Mouse (Mus musculus) adrenal gland, postnatal 36 days (tissue): ENCODE measurements at regions not wholly inside any gene's neighbourhood (a gene's known extent, or its start where the extent isn't known, plus 50 kb on each side); places are given as distances from the start of the nearest gene placed in this dataset.
A peak's percentile ranks its signal among the peaks of the same experiment; 100 is the strongest.

Source experiments
- DNase-seq, 2 experiments: peaks; one replicate each; pipeline ENCODE4 v3.0.0; 2021; ENCODE audit warnings: mixed read lengths in 1 of 2

GRCm38 (mm10) chr3:102386091-102386490 lies 83.6 kb upstream of the Ngf start:
- no peak for DNase-seq

- DNase-seq = no peak
Observed at GRCm38 (mm10) chr3:102384596-102384995, 85.1 kb upstream of the Ngf start.

GRCm38 (mm10) chr3:102383671-102384070 lies 86.0 kb upstream of the Ngf start:
- DNase-seq = peak in 1 of 2 experiments; percentile 5

- DNase-seq = no peak
Observed at GRCm38 (mm10) chr3:102381683-102382082, 88.0 kb upstream of the Ngf start.

GRCm38 (mm10) chr3:102374381-102375060 lies 95.2 kb upstream of the Ngf start:
- no peak for DNase-seq

- no peak for DNase-seq
Observed at GRCm38 (mm10) chr3:102372205-102372899, 97.4 kb upstream of the Ngf start.

GRCm38 (mm10) chr3:102366188-102366587 lies 103.5 kb upstream of the Ngf start:
- peak; percentile 56 to 70 for DNase-seq

GRCm38 (mm10) chr3:102364326-102364935 lies 105.3 kb upstream of the Ngf start:
- no peak for DNase-seq

GRCm38 (mm10) chr3:102360732-102361280 lies 108.9 kb upstream of the Ngf start:
- no peak for DNase-seq

GRCm38 (mm10) chr3:102358801-102359200 lies 110.9 kb upstream of the Ngf start:
- DNase-seq = no peak

- DNase-seq = no peak
Observed at GRCm38 (mm10) chr3:102357062-102357610, 112.6 kb upstream of the Ngf start.

GRCm38 (mm10) chr3:102355352-102355751 lies 114.4 kb upstream of the Ngf start:
- DNase-seq = no peak

GRCm38 (mm10) chr3:102354771-102355170 lies 114.9 kb upstream of the Ngf start:
- no peak for DNase-seq

GRCm38 (mm10) chr3:102353277-102353900 lies 116.3 kb upstream of the Ngf start:
- DNase-seq = no peak

- DNase-seq = no peak
Observed at GRCm38 (mm10) chr3:102346077-102346476, 123.6 kb upstream of the Ngf start.

- peak in 1 of 2 experiments; percentile 12 for DNase-seq
Observed at GRCm38 (mm10) chr3:102345291-102345690, 124.4 kb upstream of the Ngf start.

GRCm38 (mm10) chr3:102340731-102341130 lies 129.0 kb upstream of the Ngf start:
- DNase-seq = no peak

GRCm38 (mm10) chr3:102337881-102338280 lies 131.8 kb upstream of the Ngf start:
- DNase-seq = peak in 1 of 2 experiments; percentile 20

- no peak for DNase-seq
Observed at GRCm38 (mm10) chr3:102336184-102336583, 131.7 kb upstream of the Vangl1 start.

GRCm38 (mm10) chr3:102335146-102335545 lies 130.7 kb upstream of the Vangl1 start:
- DNase-seq = peak; percentile 47 to 60

- no peak for DNase-seq
Observed at GRCm38 (mm10) chr3:102332221-102332620, 127.7 kb upstream of the Vangl1 start.

GRCm38 (mm10) chr3:102319331-102319730 lies 114.8 kb upstream of the Vangl1 start:
- DNase-seq = no peak
